Mouse (Mus musculus): Measurements from ENCODE around the gene Zfp551.

The Zfp551 gene

DNA sequence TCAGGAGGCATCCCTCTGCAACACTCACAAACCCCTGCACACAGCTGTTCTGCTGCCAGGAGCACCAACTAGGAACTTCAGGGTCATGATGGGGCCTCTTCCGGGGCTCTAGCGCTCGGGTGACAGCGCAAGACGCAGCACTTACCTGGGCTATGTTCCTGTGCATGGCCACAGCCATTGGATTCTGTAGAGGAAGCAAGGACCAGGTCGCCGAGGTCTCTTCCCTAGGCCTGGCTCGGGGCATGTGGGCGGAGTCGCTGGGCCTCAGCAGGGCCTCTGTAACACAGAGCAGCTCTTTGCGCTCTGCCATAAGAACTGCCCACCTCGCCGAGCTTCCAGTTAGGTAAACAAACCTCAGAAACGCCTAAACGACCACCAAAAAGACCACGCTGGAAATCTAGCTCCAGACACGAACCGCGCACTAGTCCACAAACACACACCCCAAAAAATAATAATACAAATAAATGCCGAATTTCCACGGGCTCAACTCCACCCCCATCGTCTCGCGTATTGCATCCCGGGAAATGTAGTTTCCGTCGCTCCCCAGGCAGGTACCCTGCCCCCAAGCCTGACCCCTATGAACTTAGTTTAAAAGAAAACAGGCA, at the start of gene Zfp551:
Gene Zfp551, minus strand, starts transcription at position 507 of the 605 bp plus-strand sequence.
- DNase-seq (ENCODE audit: low spot score), result peak; percentile 44

DNA sequence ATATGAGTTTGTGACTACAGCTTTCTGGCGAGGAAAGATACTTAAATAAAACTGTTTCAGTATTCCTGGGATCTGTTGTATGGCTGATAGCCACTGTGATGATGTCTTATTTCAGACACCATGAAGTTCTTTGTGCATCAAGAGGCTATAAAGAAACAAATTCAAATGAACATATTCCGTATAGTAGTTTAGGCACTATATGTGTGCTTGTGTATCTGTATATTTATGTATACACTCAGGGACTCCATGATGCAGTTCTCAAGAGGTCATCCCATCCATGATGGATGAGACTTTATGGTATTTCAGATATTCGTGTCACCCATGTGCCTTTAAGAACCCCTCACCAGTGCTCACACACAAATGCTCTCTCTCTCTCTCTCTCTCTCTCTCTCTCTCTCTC, 304 bp upstream of the Zfp551 start:
- no peak for DNase-seq (ENCODE audit: low spot score)

GRCm38 (mm10) chr7:12421741-12422140, 810 bp downstream of the Zfp551 start:
- DNase-seq (ENCODE audit: low spot score), result no peak

DNA sequence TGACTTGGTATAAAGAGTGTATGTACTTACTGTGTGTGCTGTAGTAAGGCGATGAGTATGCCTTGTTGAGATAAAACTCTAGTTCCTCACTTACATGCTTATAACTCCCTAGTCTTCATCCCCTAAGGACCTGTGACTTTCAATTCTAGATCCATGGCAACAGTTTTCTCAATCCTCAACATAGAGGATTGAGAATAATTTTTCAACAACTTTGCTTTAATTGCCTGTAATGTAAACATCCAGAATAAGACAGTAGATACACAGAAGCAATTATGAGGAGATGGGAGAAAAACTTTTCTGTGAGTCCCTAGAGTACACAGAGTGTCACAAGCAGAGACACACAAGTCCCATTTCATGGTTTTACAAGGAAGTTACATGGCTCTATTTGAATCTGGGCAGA, 53.4 kb downstream of the Zfp551 start, which contains the start of gene Vmn1r84:
Gene Vmn1r84, minus strand, starts transcription at position 101 of the 400 bp plus-strand sequence.
- no peak for DNase-seq (ENCODE audit: low spot score)

Measured in urinary bladder, postnatal 25 days (tissue).